Mouse (Mus musculus) thymus, adult 2 months (tissue): ENCODE results near the gene Gm48551. TPM values are rescaled to one million over a fixed set of nuclear protein-coding genes. Genes with fewer than 3 reads are reported as not detected.

Source experiments
- DNase-seq: peaks from one replicate; pipeline ENCODE4 v3.0.0; 2021
- H3K27ac ChIP-seq: fragments of 200-500 bp; 2 replicates; pipeline ENCODE4 v1.5.1; 2012; ENCODE audit warnings: low read length, control low read depth; ENCODE audit not compliant: control insufficient read depth, insufficient read depth
- H3K27me3 ChIP-seq: fragments of 200-500 bp; 2 replicates; pipeline ENCODE4 v1.6.1; 2012; ENCODE audit warnings: mild to moderate bottlenecking, low read length, moderate library complexity, mixed read lengths; ENCODE audit not compliant: control insufficient read depth, insufficient read depth
- H3K36me3 ChIP-seq: fragments of 200-500 bp; 2 replicates; pipeline ENCODE4 v1.6.1; 2012; ENCODE audit warnings: mild to moderate bottlenecking, low read length, moderate library complexity; ENCODE audit not compliant: control insufficient read depth, insufficient read depth
- H3K4me1 ChIP-seq: fragments of 200-500 bp; replicated peaks from 2 replicates; pipeline ENCODE4 v1.6.1; 2012; ENCODE audit warnings: low read length; ENCODE audit not compliant: control insufficient read depth, insufficient read depth
- H3K4me3 ChIP-seq: fragments of 200-500 bp; 2 replicates; pipeline ENCODE4 v1.5.1; 2012; ENCODE audit warnings: mild to moderate bottlenecking, low read length, control low read depth, moderate library complexity; ENCODE audit not compliant: control insufficient read depth, insufficient read depth
- CTCF ChIP-seq: fragments of 200-500 bp; IDR thresholded peaks from 2 replicates; pipeline ENCODE4 v1.5.1; 2012; ENCODE audit warnings: mild to moderate bottlenecking, control low read depth, low read length, moderate library complexity, borderline replicate concordance; ENCODE audit not compliant: control insufficient read depth, poor library complexity, insufficient read depth; ENCODE audit errors: extremely low read depth
- POLR2A ChIP-seq: fragments of 200-500 bp; IDR thresholded peaks from 2 replicates; pipeline ENCODE4 v1.6.1; 2012; ENCODE audit warnings: mild to moderate bottlenecking, low read length, control low read depth, moderate library complexity; ENCODE audit not compliant: control insufficient read depth, poor library complexity, insufficient read depth; ENCODE audit errors: extremely low read depth
- WGBS: fragments of 180-500 bp; shearing (Covaris S2); methylation state at CpG from one replicate; pipeline ENCODE4 v1.1.7; 2018; 5-methylcytosine and 5-hydroxymethylcytosine counted together
- polyA plus RNA-seq: library from polyadenylated mRNA; depleted of rRNA; stranded (reverse); fragments of >200 nt; gene quantifications from 2 replicates; pipeline ENCODE4 v1.2.3, GENCODE M21; 2012

The Gm48551 gene
- polyA plus RNA-seq, 1 experiment: 5.3 TPM

DNA sequence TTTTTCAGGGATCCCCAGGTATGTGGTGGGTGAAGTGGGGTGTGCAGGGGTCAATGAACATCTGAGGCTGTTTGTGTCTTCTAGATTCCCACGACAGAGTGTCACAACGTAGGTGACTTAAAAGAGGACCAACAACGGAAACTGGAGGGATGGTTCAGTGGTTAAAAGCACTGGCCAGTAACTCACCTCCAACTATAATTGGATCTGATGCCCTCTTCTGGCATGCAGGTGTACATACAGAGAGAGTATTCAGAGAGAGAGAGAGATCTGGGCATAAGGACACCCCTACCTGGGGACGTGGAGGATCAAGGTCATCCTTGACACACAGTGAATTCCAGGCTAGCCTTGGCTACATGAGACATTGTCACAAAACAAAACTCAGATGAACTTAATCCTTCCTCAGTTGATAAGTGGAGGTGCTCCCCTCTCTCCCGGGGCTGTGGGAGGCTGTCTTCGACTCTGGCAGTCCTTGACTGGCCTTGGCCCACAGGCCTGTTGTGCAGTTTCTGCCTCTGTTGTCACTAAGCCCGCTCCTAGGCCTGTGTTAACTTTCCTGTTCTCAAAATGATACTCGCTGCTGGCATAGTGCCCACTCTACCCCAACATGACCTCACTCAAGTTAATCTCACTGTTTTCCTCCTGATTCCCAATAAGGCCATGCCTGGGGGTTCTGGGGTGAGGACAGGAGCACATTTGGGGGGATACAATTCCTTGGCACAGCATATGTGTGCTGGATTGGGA, 39.7 kb upstream of the Gm48551 start:
- DNase-seq: no peak
- 38% methylated on average over 8 of the region's 8 CpGs for WGBS
- H3K36me3 ChIP-seq: no peaks in the 10 kb centered on the region
- H3K27ac ChIP-seq: no peak overlapping the region
- TF ChIP-seq CTCF (no peak), POLR2A (no peak)
- no peak overlapping the region for H3K4me3 ChIP-seq
- peaks cover 11% of the 10 kb centered on the region for H3K27me3 ChIP-seq
- H3K4me1 ChIP-seq: peaks cover 22% of the 10 kb centered on the region

DNA sequence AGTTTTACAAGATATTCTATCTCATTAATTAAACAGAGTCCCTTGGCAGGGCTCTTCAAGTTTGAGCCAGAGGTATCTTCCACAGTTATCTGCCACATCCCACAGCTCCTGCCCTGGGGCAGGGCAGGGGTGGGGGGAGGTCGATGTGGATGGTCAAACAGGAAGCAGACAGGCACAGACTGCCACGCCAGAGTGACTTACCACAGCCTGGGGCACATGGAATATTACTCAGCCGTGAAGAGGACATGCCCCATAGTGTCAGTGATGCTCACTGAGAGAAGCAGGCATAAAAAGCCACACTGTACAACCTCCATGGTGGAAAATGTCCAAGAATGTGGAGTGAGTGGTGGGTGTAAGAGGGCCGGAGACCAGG, 39.1 kb upstream of the Gm48551 start:
- peaks cover 11% of the 10 kb centered on the region for H3K27me3 ChIP-seq
- H3K4me1 ChIP-seq: peaks cover 25% of the 10 kb centered on the region
- 78% methylated on average over 4 of the region's 4 CpGs for WGBS
- no peak for TF ChIP-seq CTCF
- no peak for TF ChIP-seq POLR2A
- H3K36me3 ChIP-seq: no peaks in the 10 kb centered on the region
- no peak overlapping the region for H3K27ac ChIP-seq
- no peak overlapping the region for H3K4me3 ChIP-seq
- DNase-seq: no peak

- peaks cover 25% of the 10 kb centered on the region for H3K4me1 ChIP-seq
- peaks cover 11% of the 10 kb centered on the region for H3K27me3 ChIP-seq
- no peak overlapping the region for H3K27ac ChIP-seq
- TF ChIP-seq POLR2A (no peak), CTCF (0 out of 2 replicates have a peak, but pooled peaks have one; percentile 30)
- no peak for DNase-seq
- 24% methylated on average over 55 of the region's 55 CpGs for WGBS
- no peak overlapping the region for H3K4me3 ChIP-seq
- no peaks in the 10 kb centered on the region for H3K36me3 ChIP-seq
Measured at GRCm38 (mm10) chr10:81346453-81347067, 37.7 kb upstream of the Gm48551 start.

DNA sequence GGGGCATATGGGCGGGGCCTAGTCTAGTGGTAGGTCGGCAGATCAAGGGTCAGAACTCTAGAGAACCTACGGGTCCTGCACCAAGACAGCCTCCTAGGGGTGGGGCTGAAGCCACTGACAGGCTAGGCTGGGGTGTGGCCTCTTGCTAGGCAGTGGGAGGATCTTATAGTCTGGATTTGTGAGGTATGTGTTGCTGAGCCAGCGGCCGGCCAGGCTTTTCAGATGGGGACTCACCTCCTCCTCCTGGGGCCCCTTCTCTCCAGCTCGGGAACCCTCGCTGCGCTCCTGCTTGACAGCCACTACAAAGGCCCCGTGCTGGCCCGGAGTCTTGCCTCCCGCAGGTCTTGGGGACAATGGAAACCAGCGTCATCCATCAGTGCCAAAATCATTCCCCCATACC, 35.1 kb upstream of the Gm48551 start:
- H3K27me3 ChIP-seq: no peaks in the 10 kb centered on the region
- peaks cover 31% of the 10 kb centered on the region for H3K4me1 ChIP-seq
- 23% methylated on average over 12 of the region's 12 CpGs for WGBS
- DNase-seq: no peak
- no peaks in the 10 kb centered on the region for H3K36me3 ChIP-seq
- no peak overlapping the region for H3K27ac ChIP-seq
- peak overlapping the region; percentile 60 for H3K4me3 ChIP-seq
- TF ChIP-seq CTCF (no peak), POLR2A (no peak)

DNA sequence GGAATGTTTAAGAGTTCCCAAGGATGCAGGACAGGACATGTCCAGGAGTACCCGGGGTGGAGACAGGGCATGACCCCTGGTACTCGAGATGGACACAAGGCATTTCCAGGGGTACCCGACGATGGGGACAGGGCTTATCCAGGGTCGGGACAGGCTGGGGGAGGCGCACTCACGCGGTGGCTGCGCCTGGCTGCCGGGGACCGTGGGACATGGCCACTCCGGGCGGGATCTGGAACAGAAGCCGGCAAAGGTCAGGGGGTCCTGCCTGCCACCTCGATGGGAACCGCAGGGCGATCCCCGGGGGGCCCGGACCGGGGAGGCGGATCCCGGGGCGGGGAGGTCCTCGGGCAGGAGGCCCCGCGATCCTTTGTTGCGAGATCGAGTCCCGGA, 34.3 kb upstream of the Gm48551 start:
- Histone ChIP-seq H3K27me3 (no peaks in the 10 kb centered on the region), H3K4me1 (peaks cover 31% of the 10 kb centered on the region), H3K4me3 (peak overlapping the region; percentile 60), H3K27ac (no peak overlapping the region), H3K36me3 (no peaks in the 10 kb centered on the region)
- TF ChIP-seq CTCF: no peak
- TF ChIP-seq POLR2A: no peak
- DNase-seq: no peak
- WGBS: under 1% methylated on average over 29 of the region's 29 CpGs

DNA sequence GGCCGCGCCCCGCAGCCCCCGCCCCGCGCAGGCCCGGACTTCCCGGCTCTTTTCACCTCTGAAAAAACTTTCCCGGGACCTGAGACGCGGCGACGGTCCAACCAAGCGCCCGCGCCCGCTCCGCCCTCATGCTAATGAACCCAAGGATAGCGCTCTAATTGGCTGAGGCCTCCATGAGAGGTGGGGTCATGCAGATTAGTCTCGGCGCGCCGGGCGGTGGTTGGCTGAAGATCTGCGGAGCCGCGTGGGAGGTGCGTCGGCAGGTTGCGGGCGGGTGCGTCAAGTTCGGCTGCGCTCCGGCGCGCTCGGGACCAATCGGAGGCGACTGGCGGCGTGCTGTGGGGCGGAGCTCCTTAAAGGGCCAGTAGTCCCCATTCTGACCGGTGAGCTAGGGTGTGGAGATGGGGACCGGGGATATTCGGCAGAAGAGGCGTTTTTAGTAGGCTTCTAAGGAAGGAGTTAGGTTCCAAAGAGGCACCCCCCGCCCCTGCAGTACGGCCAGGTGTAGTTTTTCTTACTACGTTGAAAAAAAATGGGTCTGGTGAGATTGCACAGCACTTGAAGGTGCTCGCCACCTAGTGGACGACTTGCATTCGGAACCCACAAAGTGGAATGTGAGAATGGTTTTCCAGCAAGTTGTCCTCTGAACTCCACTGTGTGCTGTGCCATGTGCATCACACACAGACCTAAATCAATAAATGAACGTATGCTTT, 33.8 kb upstream of the Gm48551 start, which contains the start of gene Hmg20b:
TSS of gene Hmg20b (minus strand) at position 130 of the 713 bp plus-strand sequence.
- WGBS: under 1% methylated on average over 54 of the region's 54 CpGs
- TF ChIP-seq POLR2A (peak; percentile 63; the same call in 1 of the 2 replicates), CTCF (peak; percentile 72; the same call in 1 of the 2 replicates)

More for the DNA sequence above, 33.8 kb upstream of the Gm48551 start, which contains the start of gene Hmg20b:
- H3K27ac ChIP-seq: peak within 1 kb of the TSS; percentile 26; the same call in 1 of the 2 replicates
- peak within 1 kb of the TSS; percentile 60 for H3K4me3 ChIP-seq
- H3K36me3 ChIP-seq: no peaks in the 10 kb centered on the region
- no peaks in the 10 kb centered on the region for H3K27me3 ChIP-seq
- DNase-seq: peak; percentile 99
- peaks cover 31% of the 10 kb centered on the region for H3K4me1 ChIP-seq
